Mouse (Mus musculus) cortical plate, adult 2 months (tissue): Measurements from ENCODE around the gene Stard8. TPM values are rescaled to one million over a fixed set of nuclear protein-coding genes. Genes with fewer than 3 reads are reported as not detected.
"Not testable (repeated sequence)": the region's sequence is repeated elsewhere in the genome, so short reads cannot be mapped to it uniquely, and the experiment has no call there.

ENCODE experiments used
- H3K27ac ChIP-seq: fragments of 200-500 bp; 2 replicates; pipeline ENCODE4 v1.5.1; 2012; ENCODE audit warnings: low read length, control low read depth, inconsistent platforms; ENCODE audit not compliant: insufficient read depth
- H3K4me1 ChIP-seq: fragments of 200-500 bp; 2 replicates; pipeline ENCODE4 v1.6.1; 2011; ENCODE audit warnings: low read length; ENCODE audit not compliant: control insufficient read depth, insufficient read depth
- H3K4me3 ChIP-seq: fragments of 200-500 bp; 2 replicates; pipeline ENCODE4 v1.5.1; 2011; ENCODE audit warnings: mild to moderate bottlenecking, low read length, control low read depth; ENCODE audit not compliant: insufficient read depth
- CTCF ChIP-seq: fragments of 200-500 bp; IDR thresholded peaks from 2 replicates; pipeline ENCODE4 v1.5.1; 2011; ENCODE audit warnings: mild to moderate bottlenecking, control low read depth, low read length; ENCODE audit not compliant: insufficient read depth; ENCODE audit errors: extremely low read depth
- POLR2A ChIP-seq: fragments of 200-500 bp; IDR thresholded peaks from 2 replicates; pipeline ENCODE4 v1.6.1; 2011; ENCODE audit warnings: mild to moderate bottlenecking, low read length, control low read depth; ENCODE audit not compliant: insufficient read depth; ENCODE audit errors: extremely low read depth
- polyA plus RNA-seq: library from polyadenylated mRNA; depleted of rRNA; stranded (reverse); fragments of >200 nt; gene quantifications from 2 replicates; pipeline ENCODE4 v1.2.3, GENCODE M21; 2012

Gene Stard8
- polyA plus RNA-seq, 1 experiment = 31.9 TPM

- Histone ChIP-seq H3K27ac (no peak overlapping the region), H3K4me1 (peaks cover 10% of the 10 kb centered on the region), H3K4me3 (no peak overlapping the region)
- no peak for TF ChIP-seq CTCF
- TF ChIP-seq POLR2A = no peak
These were observed 54.9 kb downstream of the Stard8 start for GRCm38 (mm10) chrX:99057772-99058440.

DNA sequence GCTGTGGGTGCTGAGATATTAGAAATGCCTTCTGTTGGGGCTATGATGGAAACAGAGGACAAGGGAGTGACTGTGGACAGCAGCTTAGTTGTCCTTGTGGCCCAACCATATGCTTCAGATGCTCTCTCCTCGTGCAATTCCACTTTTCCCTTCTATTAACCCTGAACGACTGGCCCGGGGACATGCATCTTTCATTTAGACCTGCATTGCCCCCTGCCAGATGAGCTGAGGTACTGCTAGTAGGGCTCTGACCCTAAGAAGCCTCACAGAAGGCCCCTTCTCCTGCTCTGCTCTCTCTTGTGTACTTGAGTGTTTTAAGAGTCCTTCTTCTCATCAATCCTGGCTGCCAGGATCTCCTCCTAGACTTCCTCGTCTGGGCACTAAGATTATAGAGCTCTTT is 56.1 kb downstream of the Stard8 start:
- TF ChIP-seq POLR2A (no peak), CTCF (peak; percentile 22; the same call in 1 of the 2 replicates)
- H3K27ac ChIP-seq = no peak overlapping the region
- no peak overlapping the region for H3K4me3 ChIP-seq
- H3K4me1 ChIP-seq = peaks cover 7% of the 10 kb centered on the region

DNA sequence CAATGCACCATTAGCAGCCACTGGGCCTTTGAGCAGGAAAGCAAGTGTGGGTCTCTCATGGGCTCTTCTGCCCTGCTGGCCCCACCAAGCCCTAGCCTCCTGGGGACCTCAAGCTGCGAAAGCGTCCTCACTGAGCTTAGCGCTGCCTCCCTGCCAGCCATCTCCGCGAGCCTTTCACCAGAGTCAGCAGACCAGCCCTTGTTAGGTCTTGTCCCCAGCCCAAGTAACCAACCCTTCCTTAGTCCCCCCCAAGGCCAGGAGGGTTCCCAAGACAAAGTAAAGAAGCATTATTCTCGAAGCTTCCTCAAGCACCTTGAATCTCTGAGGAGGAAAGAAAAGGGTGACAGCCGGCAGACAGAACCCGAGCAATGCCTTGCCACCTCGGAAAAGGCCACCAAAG is 62.5 kb downstream of the Stard8 start:
- H3K27ac ChIP-seq = no peak overlapping the region
- H3K4me1 ChIP-seq = no peaks in the 10 kb centered on the region
- TF ChIP-seq POLR2A (no peak), CTCF (no peak)
- H3K4me3 ChIP-seq = no peak overlapping the region

DNA sequence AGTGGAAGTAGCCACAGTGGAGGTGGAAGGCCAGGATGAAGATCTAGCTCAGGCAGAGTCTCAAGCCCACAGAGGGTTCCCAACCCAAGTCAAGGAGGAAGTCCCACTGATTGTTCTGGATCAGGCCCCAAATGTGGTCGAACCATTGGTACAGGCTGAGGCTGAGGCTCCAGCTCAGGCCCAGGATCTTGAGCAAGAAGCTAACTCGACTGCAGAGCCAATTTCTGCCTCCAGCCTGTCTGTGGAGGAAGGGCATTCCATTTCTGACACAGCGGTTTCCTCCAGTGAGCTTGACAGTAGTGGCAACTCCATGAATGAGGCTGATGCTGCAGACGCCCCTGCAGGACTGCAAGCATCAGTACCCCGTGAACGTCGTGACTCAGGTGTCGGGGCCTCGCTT is 63.5 kb downstream of the Stard8 start:
- no peak for TF ChIP-seq CTCF
- no peak for TF ChIP-seq POLR2A
- Histone ChIP-seq H3K4me1 (no peaks in the 10 kb centered on the region), H3K4me3 (no peak overlapping the region), H3K27ac (no peak overlapping the region)

DNA sequence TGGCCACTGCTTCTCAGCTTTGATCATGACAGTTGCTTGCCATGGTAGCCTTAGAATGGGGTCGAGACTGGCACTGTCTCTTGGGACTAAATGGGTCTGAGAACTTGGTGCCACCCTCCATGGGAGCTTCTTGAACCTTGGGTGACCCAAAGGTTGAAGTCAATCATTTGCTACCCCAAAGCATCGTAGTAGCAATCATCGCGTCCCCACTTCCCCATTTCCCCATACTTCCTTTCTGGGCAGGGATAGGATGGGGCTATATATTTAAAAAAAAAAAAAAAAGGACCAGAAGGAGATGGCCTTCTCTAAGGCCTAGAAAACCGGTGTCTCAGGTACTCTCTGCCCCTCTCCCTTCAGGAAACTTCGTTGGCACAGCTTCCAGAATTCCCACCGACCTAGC is 64.2 kb downstream of the Stard8 start:
- H3K4me1 ChIP-seq = no peaks in the 10 kb centered on the region
- H3K27ac ChIP-seq = no peak overlapping the region
- TF ChIP-seq CTCF (no peak), POLR2A (no peak)
- no peak overlapping the region for H3K4me3 ChIP-seq

DNA sequence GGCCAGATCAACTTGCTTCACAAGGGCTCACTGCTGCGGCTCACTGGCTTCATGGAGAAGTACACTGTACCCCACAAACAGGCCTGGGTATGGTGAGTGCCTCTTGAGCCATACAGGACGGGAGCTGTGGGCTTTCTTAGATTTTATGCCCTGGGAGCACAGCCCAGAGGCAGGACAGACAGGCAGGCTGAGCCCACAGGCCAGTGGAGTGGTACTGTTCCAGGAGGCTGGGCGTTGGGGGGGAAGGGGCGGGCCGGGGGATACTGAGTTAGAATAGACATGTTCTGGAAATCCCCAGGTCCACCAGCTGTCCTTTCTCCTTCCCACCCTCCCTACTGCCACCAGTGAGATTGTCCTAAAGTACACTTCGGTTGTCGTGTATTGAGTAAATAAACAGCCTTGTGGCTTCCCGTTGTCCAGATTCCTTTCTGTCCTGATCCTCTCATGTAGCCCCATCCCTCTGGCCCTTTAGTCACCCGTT is 64.7 kb downstream of the Stard8 start:
- Histone ChIP-seq H3K4me1 (no peaks in the 10 kb centered on the region), H3K27ac (no peak overlapping the region)
- no peak for TF ChIP-seq CTCF
- no peak for TF ChIP-seq POLR2A

DNA sequence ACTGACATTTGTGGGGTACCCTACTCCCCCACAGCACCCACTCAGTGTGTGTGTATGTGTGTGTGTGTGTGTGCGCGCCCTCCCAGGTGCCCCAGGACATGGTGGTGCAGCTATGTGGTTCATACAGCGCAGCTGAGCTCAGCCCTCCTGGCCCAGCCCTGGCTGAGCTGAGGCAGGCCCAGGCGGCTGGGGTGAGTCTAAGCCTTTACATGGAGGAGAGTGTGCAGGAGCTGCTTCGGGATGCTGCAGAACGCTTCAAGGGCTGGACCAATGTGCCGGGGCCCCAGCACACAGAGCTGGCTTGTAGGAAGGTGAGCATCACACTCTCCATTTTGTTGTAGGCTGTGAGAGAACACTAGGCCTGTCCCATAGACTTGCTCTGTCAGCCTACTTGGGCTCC is 68.1 kb downstream of the Stard8 start:
- H3K27ac ChIP-seq = no peak overlapping the region
- H3K4me3 ChIP-seq = no peak overlapping the region
- TF ChIP-seq POLR2A = no peak
- TF ChIP-seq CTCF = no peak
- H3K4me1 ChIP-seq = no peaks in the 10 kb centered on the region

More for the DNA sequence above, 64.7 kb downstream of the Stard8 start:
- no peak overlapping the region for H3K4me3 ChIP-seq

DNA sequence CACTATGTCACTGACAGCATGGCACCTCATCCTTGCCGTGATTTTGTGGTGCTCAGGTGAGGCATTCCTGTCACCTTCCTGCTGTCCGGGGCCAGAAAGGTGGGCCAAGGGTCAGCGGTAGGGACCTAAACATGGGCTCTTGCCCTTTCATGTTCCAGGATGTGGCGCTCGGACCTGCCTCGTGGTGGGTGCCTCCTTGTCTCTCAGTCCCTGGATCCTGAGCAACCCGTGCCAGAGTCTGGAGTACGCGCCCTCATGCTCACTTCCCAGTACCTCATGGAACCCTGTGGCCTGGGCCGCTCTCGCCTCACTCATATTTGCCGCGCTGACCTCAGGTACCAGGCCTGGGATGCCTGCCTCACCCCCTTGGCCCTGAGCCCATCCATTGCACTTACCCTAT is 69.5 kb downstream of the Stard8 start:
- Histone ChIP-seq H3K27ac (no peak overlapping the region), H3K4me1 (no peaks in the 10 kb centered on the region), H3K4me3 (no peak overlapping the region)
- TF ChIP-seq CTCF (no peak), POLR2A (no peak)

DNA sequence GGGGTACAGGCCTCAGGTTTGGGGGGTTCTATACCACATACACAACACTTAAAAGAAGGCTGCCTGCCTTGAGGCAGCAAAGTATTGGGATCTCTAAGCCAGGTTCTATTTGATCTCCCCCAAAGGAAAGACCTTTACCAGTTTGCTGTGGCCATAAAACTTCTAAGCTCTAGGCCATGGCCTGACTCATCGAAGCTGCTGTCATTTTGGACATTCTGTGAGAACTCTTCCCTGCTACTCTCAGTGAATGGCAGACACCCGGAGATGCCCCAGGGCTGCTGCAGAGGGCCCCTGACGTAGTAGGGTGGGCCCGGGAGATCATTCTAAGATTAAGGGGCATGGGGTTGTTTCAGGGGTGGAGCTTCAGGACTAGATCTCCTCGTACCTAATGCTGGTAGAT is 72.1 kb downstream of the Stard8 start:
- TF ChIP-seq POLR2A (no peak), CTCF (no peak)
- no peak overlapping the region for H3K27ac ChIP-seq

DNA sequence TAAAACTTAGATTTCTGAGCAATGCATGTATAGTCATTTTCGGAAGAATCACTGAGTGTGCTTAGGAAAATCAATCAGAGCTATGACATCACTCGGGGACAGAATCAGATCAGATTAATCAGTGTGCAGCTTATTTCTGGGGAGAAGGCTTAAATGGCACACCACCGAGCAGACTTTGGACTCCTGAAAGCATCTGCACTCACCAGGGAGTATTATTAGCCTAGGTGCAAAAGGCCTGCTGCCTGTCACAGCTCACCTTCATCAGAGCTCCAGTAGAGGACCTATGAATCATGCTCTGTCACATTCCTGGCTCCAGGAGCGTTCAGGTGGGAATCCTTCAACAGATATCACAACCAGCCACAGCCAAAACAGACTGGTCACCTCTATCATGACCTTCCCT is 73.4 kb downstream of the Stard8 start:
- no peak overlapping the region for H3K27ac ChIP-seq
- TF ChIP-seq CTCF (no peak), POLR2A (no peak)
- H3K4me3 ChIP-seq = no peak overlapping the region
- H3K4me1 ChIP-seq = no peaks in the 10 kb centered on the region

More for the DNA sequence above, 72.1 kb downstream of the Stard8 start:
- Histone ChIP-seq H3K4me1 (no peaks in the 10 kb centered on the region), H3K4me3 (no peak overlapping the region)

GRCm38 (mm10) chrX:99078374-99078892 is 75.4 kb downstream of the Stard8 start:
- not testable (repeated sequence) for H3K27ac ChIP-seq, H3K4me3 ChIP-seq, H3K4me1 ChIP-seq
